Mouse (Mus musculus): ENCODE measurements around the gene Mylk. TPM values are rescaled to one million over a fixed set of nuclear protein-coding genes. Genes with fewer than 3 reads are reported as not detected.

The Mylk gene
- polyA plus RNA-seq, 1 experiment = 8.3 TPM

DNA sequence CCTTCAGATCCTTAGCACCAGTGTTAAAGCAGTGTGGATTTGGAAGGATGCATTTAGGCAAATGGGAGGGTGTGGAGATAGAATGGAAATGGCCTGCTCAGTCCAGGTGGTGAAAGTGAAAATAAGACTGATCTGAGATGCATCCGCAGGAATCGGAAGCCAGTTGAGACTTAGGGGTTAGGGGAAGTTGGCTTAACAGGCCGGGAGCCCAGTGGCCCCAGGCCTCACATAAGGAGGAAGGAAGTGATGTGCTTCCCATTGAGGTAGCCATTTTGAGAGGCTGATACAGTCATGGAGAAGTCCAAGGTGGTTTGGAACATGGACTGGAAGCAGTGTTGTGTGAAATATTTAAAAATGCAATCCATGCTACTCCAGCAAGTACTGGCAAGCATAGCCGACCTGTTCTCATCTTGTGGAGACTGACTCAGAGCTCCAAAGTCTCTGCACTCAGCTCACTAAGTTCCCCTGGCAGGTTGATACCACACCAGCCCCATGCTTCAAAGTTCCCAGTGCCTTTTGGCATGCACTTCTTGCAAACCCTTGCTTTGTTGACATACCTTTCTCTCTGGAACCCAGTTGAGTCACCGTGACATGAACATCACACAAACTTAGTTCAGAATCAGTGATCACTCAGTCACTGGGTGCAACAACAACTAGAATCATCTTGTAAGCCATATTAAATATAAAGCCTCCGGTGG lies 302.4 kb downstream of the Mylk start:
- Histone ChIP-seq H3K4me3 (ENCODE audit: insufficient read depth, low read length) (no peak overlapping the region), H3K4me1 (ENCODE audit: control insufficient read depth, insufficient read depth, low read length) (peaks cover 2% of the 10 kb centered on the region; the same call in 1 of the 2 replicates), H3K27ac (ENCODE audit: insufficient read depth, low read length) (no peak overlapping the region)
- TF ChIP-seq CTCF (IDR thresholded peaks at IDR 0.05; ENCODE audit: extremely low read depth, insufficient read depth, low read length) (no peak), POLR2A (IDR thresholded peaks at IDR 0.05; ENCODE audit: extremely low read depth, insufficient read depth, low read length) (no peak)

DNA sequence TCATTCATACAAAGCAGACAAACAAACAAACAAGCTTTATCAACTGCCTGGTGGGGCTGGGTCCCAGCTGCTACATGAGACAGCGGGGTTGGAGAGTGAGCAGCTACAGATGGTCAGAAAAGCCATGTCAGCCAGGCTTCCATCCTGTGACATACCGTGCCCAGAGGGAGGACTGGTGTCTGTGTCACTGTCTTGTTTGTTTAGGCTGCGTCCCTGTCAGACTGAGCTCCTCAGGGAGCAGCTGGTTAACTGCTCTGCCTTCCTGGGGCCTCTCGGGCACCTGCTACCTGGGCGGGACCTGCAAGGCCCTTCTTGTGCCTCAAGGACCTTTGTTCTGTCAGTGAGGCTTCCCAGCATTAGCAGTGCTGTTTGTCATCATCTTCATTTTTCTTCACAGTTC lies 306.1 kb downstream of the Mylk start:
- H3K27ac ChIP-seq (ENCODE audit: insufficient read depth, low read length) = no peak overlapping the region
- TF ChIP-seq CTCF (IDR thresholded peaks at IDR 0.05; ENCODE audit: extremely low read depth, insufficient read depth, low read length) (no peak), POLR2A (IDR thresholded peaks at IDR 0.05; ENCODE audit: extremely low read depth, insufficient read depth, low read length) (no peak)
- H3K4me3 ChIP-seq (ENCODE audit: insufficient read depth, low read length) = no peak overlapping the region

More for the DNA sequence above, 306.1 kb downstream of the Mylk start:
- peaks cover 8% of the 10 kb centered on the region for H3K4me1 ChIP-seq (ENCODE audit: control insufficient read depth, insufficient read depth, low read length)

Other genes starting within 250 kb of the Mylk start
- gene Kalrn, start 171.7 kb upstream of the Mylk start, polyA plus RNA-seq (2012; rRNA removed) = 278 and 304 TPM in 2 replicates
- gene Ropn1, start 95.3 kb upstream of the Mylk start, polyA plus RNA-seq (2012; rRNA removed) = 0.11 and 0.21 TPM in 2 replicates
- gene Ccdc14, start 54.6 kb upstream of the Mylk start, polyA plus RNA-seq (2012; rRNA removed) = 2.4 TPM in 2 replicates

All from cortical plate, adult 2 months (tissue).